Mouse (Mus musculus): ENCODE results near the gene Olfr984. TPM values are rescaled to one million over a fixed set of nuclear protein-coding genes. Genes with fewer than 3 reads are reported as not detected.

The Olfr984 gene
- polyA plus RNA-seq, 1 experiment from 2014 or later = not detected

DNA sequence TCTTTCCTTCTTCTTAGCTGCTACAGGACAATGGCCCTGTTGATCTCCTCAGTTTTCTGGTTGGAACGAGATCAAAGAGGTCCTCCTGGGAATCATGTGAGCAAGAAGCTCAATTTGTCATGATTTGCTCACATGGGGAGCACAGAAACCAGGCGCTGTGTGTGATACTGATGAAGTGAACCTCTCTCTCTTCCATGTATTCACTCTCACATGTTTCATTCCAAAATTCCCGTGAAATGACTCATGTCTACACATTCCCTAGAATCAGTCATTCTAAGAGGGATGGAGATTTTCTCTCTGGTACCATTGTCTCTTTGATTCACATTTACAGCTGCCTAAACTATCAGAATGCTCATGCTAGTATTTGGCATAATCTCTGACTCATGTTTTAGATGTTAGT is 19.2 kb downstream of the Olfr984 start:
- Histone ChIP-seq H3K36me3 (ENCODE audit: control insufficient read depth, insufficient read depth) (no peaks in the 10 kb centered on the region), H3K4me2 (ENCODE audit: low read depth, low read length) (no peak overlapping the region), H3K4me3 (ENCODE audit: low read length) (no peak overlapping the region), H3K4me1 (ENCODE audit: control insufficient read depth, insufficient read depth, low read length) (no peaks in the 10 kb centered on the region), H3K9me3 (replicated peaks; ENCODE audit: control insufficient read depth, low read length) (no peaks in the 10 kb centered on the region), H3K27ac (ENCODE audit: low read length) (no peak overlapping the region), H3K27me3 (ENCODE audit: control insufficient read depth, insufficient read depth, low read length) (no peaks in the 10 kb centered on the region), H3K9ac (ENCODE audit: low read length) (no peak overlapping the region)
- WGBS = 46% methylated on average over 3 of the region's 3 CpGs
- no peak for ATAC-seq (replicated peaks; ENCODE audit: extremely low read depth, insufficient read depth, low FRiP score)

DNA sequence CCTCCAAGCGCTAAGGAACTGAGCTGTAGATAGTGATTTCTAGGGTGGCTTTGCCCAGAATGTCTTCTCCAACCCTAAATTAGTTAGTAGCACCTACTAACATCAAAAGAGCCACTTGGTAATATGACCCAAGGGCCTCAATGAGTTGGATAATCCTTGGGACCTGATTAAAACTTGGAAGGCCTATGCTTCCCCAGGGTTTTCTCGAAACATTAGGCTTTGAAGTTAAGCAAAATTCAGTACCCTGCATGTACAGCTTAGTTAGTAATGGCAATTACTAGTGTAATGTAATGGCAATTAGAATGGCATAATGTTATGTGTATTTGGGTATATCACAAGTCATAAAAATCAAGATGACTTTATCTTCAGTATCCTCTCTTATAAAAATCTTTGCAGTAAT is 20.5 kb downstream of the Olfr984 start, which contains the start of gene Olfr983:
Olfr983 (minus strand) TSS at position 101 of the 400 bp plus-strand sequence.
- no peaks in the 10 kb centered on the region for H3K9me3 ChIP-seq (replicated peaks; ENCODE audit: control insufficient read depth, low read length)
- H3K4me2 ChIP-seq (ENCODE audit: low read depth, low read length) = no peak within 1 kb of the TSS
- H3K36me3 ChIP-seq (ENCODE audit: control insufficient read depth, insufficient read depth) = no peaks in the 10 kb centered on the region
- H3K4me3 ChIP-seq (ENCODE audit: low read length) = no peak within 1 kb of the TSS
- H3K27me3 ChIP-seq (ENCODE audit: control insufficient read depth, insufficient read depth, low read length) = no peaks in the 10 kb centered on the region
- no peak within 1 kb of the TSS for H3K27ac ChIP-seq (ENCODE audit: low read length)
- no peak for ATAC-seq (replicated peaks; ENCODE audit: extremely low read depth, insufficient read depth, low FRiP score)
- H3K4me1 ChIP-seq (ENCODE audit: control insufficient read depth, insufficient read depth, low read length) = no peaks in the 10 kb centered on the region
- no peak within 1 kb of the TSS for H3K9ac ChIP-seq (ENCODE audit: low read length)
- WGBS = 66% methylated on average over 2 of the region's 2 CpGs

DNA sequence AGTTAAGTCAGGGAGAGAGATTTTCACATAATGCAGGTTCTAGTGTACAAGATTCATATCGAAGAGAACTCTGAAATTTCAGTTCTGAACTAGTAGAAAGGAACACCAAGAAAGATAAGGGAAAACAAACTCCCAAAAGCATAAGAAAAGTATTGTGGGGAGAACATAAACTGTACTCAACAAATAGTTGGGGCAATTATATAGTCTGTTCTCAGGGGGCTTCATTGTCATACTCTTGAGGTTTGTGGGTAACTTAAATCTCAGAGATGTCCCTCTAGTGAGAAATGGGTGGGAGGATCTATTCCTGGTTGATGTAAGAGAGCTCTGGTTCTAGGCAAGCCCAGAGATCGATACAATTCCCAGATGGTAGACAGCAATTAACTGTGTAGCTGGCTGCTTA is 40.5 kb downstream of the Olfr984 start, which contains the start of gene Olfr982:
Olfr982 (plus strand) TSS at position 301 of the 400 bp plus-strand sequence.
- no peaks in the 10 kb centered on the region for H3K27me3 ChIP-seq (ENCODE audit: control insufficient read depth, insufficient read depth, low read length)
- H3K9ac ChIP-seq (ENCODE audit: low read length) = no peak within 1 kb of the TSS
- H3K9me3 ChIP-seq (replicated peaks; ENCODE audit: control insufficient read depth, low read length) = no peaks in the 10 kb centered on the region
- no peaks in the 10 kb centered on the region for H3K36me3 ChIP-seq (ENCODE audit: control insufficient read depth, insufficient read depth)
- H3K27ac ChIP-seq (ENCODE audit: low read length) = no peak within 1 kb of the TSS
- WGBS = 68% methylated on average over 2 of the region's 2 CpGs
- H3K4me3 ChIP-seq (ENCODE audit: low read length) = no peak within 1 kb of the TSS
- no peak within 1 kb of the TSS for H3K4me2 ChIP-seq (ENCODE audit: low read depth, low read length)
- H3K4me1 ChIP-seq (ENCODE audit: control insufficient read depth, insufficient read depth, low read length) = no peaks in the 10 kb centered on the region
- ATAC-seq (replicated peaks; ENCODE audit: extremely low read depth, insufficient read depth, low FRiP score) = no peak

DNA sequence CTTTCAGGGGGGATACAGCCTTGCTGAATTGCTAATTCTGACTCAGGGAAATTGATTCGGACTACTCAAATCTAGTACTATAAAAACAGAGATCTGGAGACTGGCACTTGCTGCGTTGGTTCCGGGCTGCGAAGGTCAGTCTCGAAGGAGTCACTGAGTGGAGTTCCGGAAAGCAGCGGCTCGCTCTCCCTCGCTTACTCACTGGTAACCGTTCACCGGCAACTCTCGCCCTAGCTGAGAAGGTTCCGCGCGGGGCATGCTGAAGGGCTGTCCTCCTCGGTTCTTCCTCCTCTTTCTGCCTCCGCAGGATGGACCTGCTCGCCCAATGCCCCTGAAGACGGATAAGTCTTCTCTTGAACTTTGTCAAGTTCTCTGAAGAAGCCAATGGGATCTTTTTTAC is 63.9 kb downstream of the Olfr984 start:
- Histone ChIP-seq H3K27ac (ENCODE audit: low read length) (no peak overlapping the region), H3K4me3 (ENCODE audit: low read length) (no peak overlapping the region), H3K27me3 (ENCODE audit: control insufficient read depth, insufficient read depth, low read length) (no peaks in the 10 kb centered on the region), H3K4me1 (ENCODE audit: control insufficient read depth, insufficient read depth, low read length) (no peaks in the 10 kb centered on the region), H3K36me3 (ENCODE audit: control insufficient read depth, insufficient read depth) (no peaks in the 10 kb centered on the region), H3K4me2 (ENCODE audit: low read depth, low read length) (no peak overlapping the region), H3K9me3 (replicated peaks; ENCODE audit: control insufficient read depth, low read length) (no peaks in the 10 kb centered on the region), H3K9ac (ENCODE audit: low read length) (no peak overlapping the region)
- ATAC-seq (replicated peaks; ENCODE audit: extremely low read depth, insufficient read depth, low FRiP score) = no peak
- WGBS = 87% methylated on average over 19 of the region's 19 CpGs

Other genes starting within 250 kb of the Olfr984 start
- gene Olfr972, start 247.8 kb downstream of the Olfr984 start, polyA plus RNA-seq (2015; fragmentation: Nextera tagmentation; extraction: Ambion mirVana) = not detected in 2 replicates
- not detected in 2 replicates for gene Olfr229, start 206.9 kb downstream of the Olfr984 start, polyA plus RNA-seq (2015; fragmentation: Nextera tagmentation; extraction: Ambion mirVana)
- not detected in 2 replicates for gene Olfr974, start 176.7 kb downstream of the Olfr984 start, polyA plus RNA-seq (2015; fragmentation: Nextera tagmentation; extraction: Ambion mirVana)
- not detected in 2 replicates for gene Olfr975, start 162.2 kb downstream of the Olfr984 start, polyA plus RNA-seq (2015; fragmentation: Nextera tagmentation; extraction: Ambion mirVana)
- not detected in 2 replicates for gene Olfr976, start 153.1 kb downstream of the Olfr984 start, polyA plus RNA-seq (2015; fragmentation: Nextera tagmentation; extraction: Ambion mirVana)
- not detected in 2 replicates for gene Olfr978, start 122.1 kb downstream of the Olfr984 start, polyA plus RNA-seq (2015; fragmentation: Nextera tagmentation; extraction: Ambion mirVana)
- not detected in 2 replicates for gene Olfr979, start 110.7 kb downstream of the Olfr984 start, polyA plus RNA-seq (2015; fragmentation: Nextera tagmentation; extraction: Ambion mirVana)
- gene Olfr980, start 104.6 kb downstream of the Olfr984 start, polyA plus RNA-seq (2015; fragmentation: Nextera tagmentation; extraction: Ambion mirVana) = not detected in 2 replicates
- gene Olfr981, start 92.7 kb downstream of the Olfr984 start, polyA plus RNA-seq (2015; fragmentation: Nextera tagmentation; extraction: Ambion mirVana) = not detected in 2 replicates
- gene Olfr982, start 40.4 kb downstream of the Olfr984 start, polyA plus RNA-seq (2015; fragmentation: Nextera tagmentation; extraction: Ambion mirVana) = not detected in 2 replicates
- not detected in 2 replicates for gene Olfr983, start 20.6 kb downstream of the Olfr984 start, polyA plus RNA-seq (2015; fragmentation: Nextera tagmentation; extraction: Ambion mirVana)
- gene Olfr985, start 16.0 kb upstream of the Olfr984 start, polyA plus RNA-seq (2015; fragmentation: Nextera tagmentation; extraction: Ambion mirVana) = not detected in 2 replicates
- not detected in 2 replicates for gene Tmem225, start 33.9 kb upstream of the Olfr984 start, polyA plus RNA-seq (2015; fragmentation: Nextera tagmentation; extraction: Ambion mirVana)
- gene Olfr986, start 66.7 kb upstream of the Olfr984 start, polyA plus RNA-seq (2015; fragmentation: Nextera tagmentation; extraction: Ambion mirVana) = not detected in 2 replicates
- gene Zfp202, start 78.1 kb upstream of the Olfr984 start, polyA plus RNA-seq (2015; fragmentation: Nextera tagmentation; extraction: Ambion mirVana) = 3.2 and 3.4 TPM in 2 replicates
- gene Scn3b, start 155.0 kb upstream of the Olfr984 start, polyA plus RNA-seq (2015; fragmentation: Nextera tagmentation; extraction: Ambion mirVana) = 1.7 and 1.9 TPM in 2 replicates

Data from heart, embryonic 16.5 days (tissue).